Mouse (Mus musculus) liver, adult 2 months (tissue): Measurements from ENCODE around the gene Fcor. TPM values are rescaled to one million over a fixed set of nuclear protein-coding genes. Genes with fewer than 3 reads are reported as not detected.

Experiments
- DNase-seq: peaks from one replicate; pipeline ENCODE4 v3.0.0-alpha.2; 2011; ENCODE audit warnings: low read depth, low spot score; ENCODE audit errors: extremely low read depth
- H3K27ac ChIP-seq: fragments of 200-500 bp; replicated peaks from 2 replicates; pipeline ENCODE4 v1.5.1; 2012; ENCODE audit warnings: low read depth, mild to moderate bottlenecking, control low read depth, inconsistent platforms, low read length; ENCODE audit not compliant: insufficient read depth
- H3K27me3 ChIP-seq: fragments of 200-500 bp; 2 replicates; pipeline ENCODE4 v1.6.1; 2012; ENCODE audit warnings: mild to moderate bottlenecking, moderate library complexity, low read length, inconsistent platforms; ENCODE audit not compliant: control insufficient read depth, insufficient read depth
- H3K36me3 ChIP-seq: fragments of 200-500 bp; 2 replicates; pipeline ENCODE4 v1.6.1; 2012; ENCODE audit warnings: low read length, inconsistent platforms; ENCODE audit not compliant: control insufficient read depth, insufficient read depth
- H3K4me1 ChIP-seq: fragments of 200-500 bp; 2 replicates; pipeline ENCODE4 v1.6.1; 2011; ENCODE audit warnings: low read length; ENCODE audit not compliant: control insufficient read depth, insufficient read depth
- H3K4me3 ChIP-seq: fragments of 200-500 bp; 2 replicates; pipeline ENCODE4 v1.5.1; 2011; ENCODE audit warnings: low read depth, mild to moderate bottlenecking, control low read depth, low read length, moderate library complexity; ENCODE audit not compliant: insufficient read depth
- H3K79me2 ChIP-seq: fragments of 200-500 bp; 2 replicates; pipeline ENCODE4 v1.6.1; 2012; ENCODE audit warnings: inconsistent platforms, mild to moderate bottlenecking, low read length, moderate library complexity; ENCODE audit not compliant: control insufficient read depth, insufficient read depth
- H3K9ac ChIP-seq: fragments of 200-500 bp; 2 replicates; pipeline ENCODE4 v1.6.1; 2012; ENCODE audit warnings: low read depth, mild to moderate bottlenecking, control low read depth, inconsistent platforms, low read length
- CTCF ChIP-seq: fragments of 200-500 bp; IDR thresholded peaks from 2 replicates; pipeline ENCODE4 v1.5.1; 2011; ENCODE audit warnings: low read depth, low read length, control low read depth
- POLR2A ChIP-seq: fragments of 200-500 bp; IDR thresholded peaks from 2 replicates; pipeline ENCODE4 v1.6.1; 2011; ENCODE audit warnings: low read length, control low read depth; ENCODE audit not compliant: insufficient read depth; ENCODE audit errors: extremely low read depth
- WGBS: fragments of 180-500 bp; shearing (Covaris S2); methylation state at CpG from one replicate; pipeline ENCODE4 v1.1.7; 2018; 5-methylcytosine and 5-hydroxymethylcytosine counted together
- polyA plus RNA-seq: library from polyadenylated mRNA; depleted of rRNA; stranded (reverse); fragments of >200 nt; gene quantifications from 2 replicates; pipeline ENCODE4 v1.2.3, GENCODE M21; 2012; rRNA removed
- total RNA-seq: library from RNA; depleted of rRNA; stranded (reverse); fragments of >200 nt; gene quantifications from 2 replicates; pipeline ENCODE4 v1.2.3, GENCODE M21; 2014; rRNA removed

The Fcor gene
- total RNA-seq (1.9 and 2.6 TPM in 2 replicates), polyA plus RNA-seq (1.1 and 5.7 TPM in 2 replicates)

- under 1% methylated on average over 23 of the region's 23 CpGs for WGBS
- Histone ChIP-seq H3K9ac (peak within 1 kb of the TSS; percentile 57), H3K36me3 (no peaks in the 10 kb centered on the region), H3K27me3 (no peaks in the 10 kb centered on the region), H3K4me3 (peak within 1 kb of the TSS; percentile 49), H3K4me1 (peaks cover 1% of the 10 kb centered on the region; the same call in 1 of the 2 replicates), H3K79me2 (no peaks in the 10 kb centered on the region), H3K27ac (no peak within 1 kb of the TSS)
- TF ChIP-seq CTCF (peak; percentile 97), POLR2A (no peak)
- peak; percentile 72 for DNase-seq
These were observed at the start of gene Fcor for GRCm38 (mm10) chr8:3671980-3672491. Gene Fcor, minus strand, starts transcription at chr8:3672362.

GRCm38 (mm10) chr8:3721041-3721440 is 48.9 kb upstream of the Fcor start:
- 0 out of 2 replicates have a peak, but pooled peaks cover 3% of the 10 kb centered on the region for H3K4me1 ChIP-seq
- H3K9ac ChIP-seq: no peak overlapping the region
- TF ChIP-seq CTCF (no peak), POLR2A (no peak)
- H3K36me3 ChIP-seq: peaks cover 1% of the 10 kb centered on the region; the same call in 1 of the 2 replicates
- no peaks in the 10 kb centered on the region for H3K79me2 ChIP-seq
- H3K27ac ChIP-seq: no peak overlapping the region
- 17% methylated on average over 1 of the region's 1 CpGs for WGBS
- H3K4me3 ChIP-seq: peak overlapping the region; percentile 25; the same call in 1 of the 2 replicates
- DNase-seq: no peak
- no peaks in the 10 kb centered on the region for H3K27me3 ChIP-seq

- WGBS: 59% methylated on average over 5 of the region's 5 CpGs
- Histone ChIP-seq H3K36me3 (peaks cover 5% of the 10 kb centered on the region; the same call in 1 of the 2 replicates), H3K27me3 (no peaks in the 10 kb centered on the region), H3K9ac (peak within 1 kb of the TSS; percentile 82), H3K4me3 (peak within 1 kb of the TSS; percentile 56), H3K4me1 (0 out of 2 replicates have a peak, but pooled peaks cover 3% of the 10 kb centered on the region), H3K27ac (peak within 1 kb of the TSS; percentile 95), H3K79me2 (no peaks in the 10 kb centered on the region)
- DNase-seq: no peak
- no peak for TF ChIP-seq POLR2A
- TF ChIP-seq CTCF: no peak
These were observed 48.4 kb upstream of the Fcor start, which contains the start of gene Clec4g for GRCm38 (mm10) chr8:3720551-3720950. Gene Clec4g, minus strand, starts transcription at chr8:3720651.

- Histone ChIP-seq H3K79me2 (no peaks in the 10 kb centered on the region), H3K27ac (peak overlapping the region; percentile 68), H3K4me1 (0 out of 2 replicates have a peak, but pooled peaks cover 3% of the 10 kb centered on the region), H3K27me3 (no peaks in the 10 kb centered on the region), H3K9ac (peak overlapping the region; percentile 40; the same call in 1 of the 2 replicates), H3K36me3 (peaks cover 6% of the 10 kb centered on the region; the same call in 1 of the 2 replicates), H3K4me3 (peak overlapping the region; percentile 37)
- 15% methylated on average over 14 of the region's 14 CpGs for WGBS
- TF ChIP-seq CTCF (peak; percentile 99), POLR2A (0 out of 2 replicates have a peak, but pooled peaks have one; percentile 11)
- DNase-seq: peak; percentile 29
These were observed 46.4 kb upstream of the Fcor start for GRCm38 (mm10) chr8:3718559-3718958.

GRCm38 (mm10) chr8:3717321-3717954 is 45.3 kb upstream of the Fcor start:
- Histone ChIP-seq H3K4me1 (0 out of 2 replicates have a peak, but pooled peaks cover 3% of the 10 kb centered on the region), H3K36me3 (peaks cover 6% of the 10 kb centered on the region; the same call in 1 of the 2 replicates), H3K9ac (peak overlapping the region; percentile 22), H3K4me3 (no peak overlapping the region), H3K79me2 (no peaks in the 10 kb centered on the region), H3K27ac (peak overlapping the region; percentile 68), H3K27me3 (no peaks in the 10 kb centered on the region)
- WGBS: 62% methylated on average over 12 of the region's 12 CpGs
- peak; percentile 36 for DNase-seq
- no peak for TF ChIP-seq CTCF
- no peak for TF ChIP-seq POLR2A

- H3K79me2 ChIP-seq: no peaks in the 10 kb centered on the region
- peak overlapping the region; percentile 88 for H3K27ac ChIP-seq
- TF ChIP-seq CTCF (no peak), POLR2A (no peak)
- H3K4me1 ChIP-seq: peaks cover 6% of the 10 kb centered on the region; the same call in 1 of the 2 replicates
- WGBS: 65% methylated on average over 2 of the region's 2 CpGs
- no peak overlapping the region for H3K9ac ChIP-seq
- peak; percentile 33 for DNase-seq
- peaks cover 6% of the 10 kb centered on the region; the same call in 1 of the 2 replicates for H3K36me3 ChIP-seq
- no peaks in the 10 kb centered on the region for H3K27me3 ChIP-seq
- no peak overlapping the region for H3K4me3 ChIP-seq
These were observed 39.5 kb upstream of the Fcor start for GRCm38 (mm10) chr8:3711646-3712045.
